18 mouse cellular contexts compared by ENCODE assay signal in genomic region chr2:179640576-179641301, GRCm38 (mm10).
DNase-seq lines count a peak whose midpoint lies in the region; ATAC-seq lines count a peak whose summit lies in the region.
"Had no signal": no experiment of that assay in that cellular context is flagged by ENCODE, and none has a peak within 500 bp of the region (broad histone marks: within the 10 kb centered on the region; RNA-seq: fewer than 3 reads in every experiment).

No protein-coding gene starts in this region.

- H3K9ac ChIP-seq in heart, embryonic 11.5 days (ENCODE audit: low read depth, low read length), result no peak overlapping the region
- no peak overlapping the region for H3K9ac ChIP-seq in hindbrain, embryonic 14.5 days
- H3K9ac ChIP-seq: hindbrain, embryonic 15.5 days; limb, embryonic 12.5 days; midbrain, embryonic 15.5 days; stomach, embryonic 15.5 days had no signal

- peak; percentile 15 for DNase-seq in adrenal gland, adult 2 months
- DNase-seq in adrenal gland, postnatal 25 days, result no peak
- DNase-seq in brain, adult 2 months (ENCODE audit: low read depth, low spot score), result peak; percentile 81
- peak; percentile 54 to 73 for DNase-seq in cerebellum, postnatal 25 days
- DNase-seq in frontal cortex, postnatal 14 days (ENCODE audit: low spot score in 2 of 2), result no peak
- DNase-seq in hindbrain, embryonic 14.5 days (ENCODE audit: low spot score), result no peak
- DNase-seq: embryo, embryonic 11 days; kidney, adult 9 months; right cerebral cortex, postnatal 14 days; thymus, postnatal 14 days had no signal

- no peaks in the 10 kb centered on the region for H3K9me3 ChIP-seq in heart, embryonic 11.5 days (replicated peaks; ENCODE audit: control insufficient read depth, low read length)
- no peaks in the 10 kb centered on the region for H3K9me3 ChIP-seq in hindbrain, embryonic 14.5 days (ENCODE audit: control insufficient read depth, low read length)
- H3K9me3 ChIP-seq: hindbrain, embryonic 15.5 days; midbrain, embryonic 15.5 days; stomach, embryonic 15.5 days had no signal

- no peaks in the 10 kb centered on the region for H3K27me3 ChIP-seq in heart, embryonic 11.5 days (ENCODE audit: control insufficient read depth, insufficient read depth, low read length)
- H3K27me3 ChIP-seq in hindbrain, embryonic 14.5 days (ENCODE audit: control insufficient read depth, insufficient read depth, low read length), result no peaks in the 10 kb centered on the region
- H3K27me3 ChIP-seq: hindbrain, embryonic 15.5 days; limb, embryonic 12.5 days; midbrain, embryonic 15.5 days; stomach, embryonic 15.5 days had no signal

- peak overlapping the region; percentile 41; the same call in 1 of the 2 replicates for H3K27ac ChIP-seq in heart, embryonic 11.5 days (ENCODE audit: low read depth, low read length)
- H3K27ac ChIP-seq in hindbrain, embryonic 14.5 days, result no peak overlapping the region
- H3K27ac ChIP-seq: hindbrain, embryonic 15.5 days; limb, embryonic 12.5 days; macrophage; midbrain, embryonic 15.5 days; stomach, embryonic 15.5 days had no signal

- no peak overlapping the region for H3K4me3 ChIP-seq in heart, embryonic 11.5 days (ENCODE audit: low read depth, low read length)
- no peak overlapping the region for H3K4me3 ChIP-seq in hindbrain, embryonic 14.5 days (replicated peaks; ENCODE audit: low read length)
- H3K4me3 ChIP-seq: erythroblast, embryonic 14.5 days; hindbrain, embryonic 15.5 days; limb, embryonic 12.5 days; midbrain, embryonic 15.5 days; stomach, embryonic 15.5 days had no signal

- no peaks in the 10 kb centered on the region for H3K36me3 ChIP-seq in heart, embryonic 11.5 days (ENCODE audit: control insufficient read depth, insufficient read depth, low read length)
- no peaks in the 10 kb centered on the region for H3K36me3 ChIP-seq in hindbrain, embryonic 14.5 days (replicated peaks; ENCODE audit: control insufficient read depth, insufficient read depth)
- H3K36me3 ChIP-seq: hindbrain, embryonic 15.5 days; limb, embryonic 12.5 days; midbrain, embryonic 15.5 days; stomach, embryonic 15.5 days had no signal

- 64% methylated on average over 15 of the region's 15 CpGs for WGBS in heart, embryonic 11.5 days (ENCODE audit: insufficient replicate concordance)
- 93% methylated on average over 15 of the region's 15 CpGs for WGBS in hindbrain, embryonic 14.5 days

- peak overlapping the region; percentile 7; the same call in 1 of the 2 replicates for H3K4me2 ChIP-seq in heart, embryonic 11.5 days
- no peak overlapping the region for H3K4me2 ChIP-seq in hindbrain, embryonic 14.5 days (replicated peaks)
- H3K4me2 ChIP-seq: hindbrain, embryonic 15.5 days; limb, embryonic 12.5 days; midbrain, embryonic 15.5 days; stomach, embryonic 15.5 days had no signal

- peaks cover 10% of the 10 kb centered on the region; the same call in 1 of the 2 replicates for H3K4me1 ChIP-seq in heart, embryonic 11.5 days (ENCODE audit: control insufficient read depth, insufficient read depth, low read length)
- 0 out of 2 replicates have a peak, but pooled peaks cover under 1% of the 10 kb centered on the region for H3K4me1 ChIP-seq in hindbrain, embryonic 14.5 days (replicated peaks; ENCODE audit: control insufficient read depth, insufficient read depth, low read length)
- H3K4me1 ChIP-seq: limb, embryonic 12.5 days; stomach, embryonic 15.5 days had no signal

- no peak; the same call in 1 of the 2 replicates for ATAC-seq in heart, embryonic 11.5 days (replicated peaks; ENCODE audit: insufficient number of reproducible peaks, low FRiP score, low TSS enrichment)
- ATAC-seq in hindbrain, embryonic 14.5 days (ENCODE audit: low FRiP score), result no peak
- no peak for ATAC-seq in activated CD4-positive, CD25-positive, alpha-beta regulatory T cell, adult 4 months
- ATAC-seq: midbrain, embryonic 15.5 days had no signal

Comparison
In these comparisons a context has a peak if more than half of its experiments do, and no peak if none do; other contexts are left out.
1. DNase-seq: peak in adrenal gland, adult 2 months (single experiment), brain, adult 2 months (single experiment) and cerebellum, postnatal 25 days (2 of 2); none in adrenal gland, postnatal 25 days (single experiment), frontal cortex, postnatal 14 days (0 of 2) and hindbrain, embryonic 14.5 days (single experiment).